ENCODE assay signal across 10 mouse cellular contexts in the genomic region with DNA sequence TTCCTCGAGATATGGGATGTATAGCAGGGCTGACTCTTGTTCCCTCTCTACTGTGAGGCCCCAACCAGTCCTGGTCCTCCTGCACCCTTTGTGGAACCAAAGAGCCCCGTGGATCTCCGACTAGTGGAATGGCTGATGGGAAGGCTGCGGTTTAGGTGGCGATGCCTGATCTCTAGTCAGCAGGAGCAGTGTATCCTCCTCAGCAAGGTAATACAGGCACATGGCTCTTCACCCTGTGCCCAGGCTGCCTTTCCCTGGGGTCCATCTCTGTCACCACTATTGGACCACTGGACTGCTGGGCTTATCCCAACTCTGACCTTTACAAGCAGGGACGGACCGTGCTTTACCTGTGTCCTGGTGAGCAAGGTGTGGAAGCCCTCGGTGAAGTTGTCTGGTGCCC. TPM values are rescaled to one million over a fixed set of nuclear protein-coding genes. Genes with fewer than 3 reads are reported as not detected.
A peak's percentile ranks its signal among the peaks of the same experiment; 100 is the strongest.
DNase-seq lines count a peak whose midpoint lies in the region; ATAC-seq and TF ChIP-seq lines count a peak whose summit lies in the region.
"Had no signal": no experiment of that assay in that cellular context is flagged by ENCODE, and none has a peak within 500 bp of the region (broad histone marks: within the 10 kb centered on the region; RNA-seq: fewer than 3 reads in every experiment).

No protein-coding gene starts in this region.

- H3K4me3 ChIP-seq in heart, embryonic 11.5 days (ENCODE audit: low read depth, low read length) = no peak overlapping the region
- no peak overlapping the region for H3K4me3 ChIP-seq in neural tube, embryonic 11.5 days (ENCODE audit: low read depth, low read length)
- H3K4me3 ChIP-seq in intestine, postnatal 0 days (ENCODE audit: low read depth, low read length) = no peak overlapping the region
- peak overlapping the region; percentile 59; the same call in 1 of the 2 replicates for H3K4me3 ChIP-seq in neural tube, embryonic 13.5 days

- intact Hi-C loops in heart, postnatal 36 days (cut with DNase I) = loop anchor here (2.0 kb wide), 1 partner anchor 149 kb away; no protein-coding TSS in a partner anchor

- no peak for DNase-seq in heart, postnatal 36 days
- no peak for DNase-seq in neural tube, embryonic 11.5 days (ENCODE audit: low spot score)
- DNase-seq in neural tube, embryonic 10.5 days (ENCODE audit: extremely low spot score, low spot score) = no peak
- DNase-seq in natural killer cell, adult 2 months (ENCODE audit: low spot score in 2 of 2) = no peak
- DNase-seq: kidney, adult 9 months; lung, adult 18-20 months had no signal

- no peak for TF ChIP-seq CTCF in intestine, postnatal 0 days (IDR thresholded peaks at IDR 0.05; ENCODE audit: low read depth)

- H3K9me3 ChIP-seq in heart, embryonic 11.5 days (replicated peaks; ENCODE audit: control insufficient read depth, low read length) = no peaks in the 10 kb centered on the region
- H3K9me3 ChIP-seq in neural tube, embryonic 11.5 days (ENCODE audit: control insufficient read depth, low read length) = no peaks in the 10 kb centered on the region
- no peaks in the 10 kb centered on the region for H3K9me3 ChIP-seq in intestine, postnatal 0 days (ENCODE audit: control insufficient read depth)
- H3K9me3 ChIP-seq in neural tube, embryonic 13.5 days = no peaks in the 10 kb centered on the region

- no peak overlapping the region for H3K27ac ChIP-seq in heart, embryonic 11.5 days (ENCODE audit: low read depth, low read length)
- H3K27ac ChIP-seq in neural tube, embryonic 11.5 days (ENCODE audit: low read depth, low read length) = no peak overlapping the region
- no peak overlapping the region for H3K27ac ChIP-seq in intestine, postnatal 0 days (ENCODE audit: low read depth, low read length)
- H3K27ac ChIP-seq in neural tube, embryonic 13.5 days (replicated peaks) = no peak overlapping the region

- ATAC-seq in heart, embryonic 11.5 days (replicated peaks; ENCODE audit: insufficient number of reproducible peaks, low FRiP score, low TSS enrichment) = no peak
- ATAC-seq in neural tube, embryonic 11.5 days (ENCODE audit: insufficient read depth, low FRiP score, low TSS enrichment) = no peak
- ATAC-seq in intestine, postnatal 0 days = no peak
- no peak for ATAC-seq in neural tube, embryonic 13.5 days (ENCODE audit: low read depth)
- ATAC-seq in megakaryocyte progenitor cell, adult 5-6 weeks (replicated peaks; ENCODE audit: poor library complexity) = no peak

- no peaks in the 10 kb centered on the region for H3K27me3 ChIP-seq in heart, embryonic 11.5 days (ENCODE audit: control insufficient read depth, insufficient read depth, low read length)
- H3K27me3 ChIP-seq in neural tube, embryonic 11.5 days (ENCODE audit: control insufficient read depth, insufficient read depth, low read length) = peaks cover 6% of the 10 kb centered on the region; the same call in 1 of the 2 replicates
- no peaks in the 10 kb centered on the region for H3K27me3 ChIP-seq in intestine, postnatal 0 days (replicated peaks; ENCODE audit: control insufficient read depth, insufficient read depth, low read length)
- peaks cover 9% of the 10 kb centered on the region for H3K27me3 ChIP-seq in neural tube, embryonic 13.5 days

- no peak overlapping the region for H3K9ac ChIP-seq in heart, embryonic 11.5 days (ENCODE audit: low read depth, low read length)
- no peak overlapping the region; the same call in 1 of the 2 replicates for H3K9ac ChIP-seq in neural tube, embryonic 11.5 days (ENCODE audit: low read length)
- no peak overlapping the region for H3K9ac ChIP-seq in intestine, postnatal 0 days (ENCODE audit: low read depth, low read length)
- H3K9ac ChIP-seq in neural tube, embryonic 13.5 days = 0 out of 2 replicates have a peak overlapping the region, but pooled peaks have one; percentile 63

- H3K4me1 ChIP-seq in heart, embryonic 11.5 days (ENCODE audit: control insufficient read depth, insufficient read depth, low read length) = peaks cover 17% of the 10 kb centered on the region
- H3K4me1 ChIP-seq in neural tube, embryonic 11.5 days (ENCODE audit: control insufficient read depth, insufficient read depth, low read length) = peaks cover 9% of the 10 kb centered on the region
- peaks cover 3% of the 10 kb centered on the region for H3K4me1 ChIP-seq in intestine, postnatal 0 days (replicated peaks; ENCODE audit: control insufficient read depth, insufficient read depth, low read length)
- peaks cover 23% of the 10 kb centered on the region for H3K4me1 ChIP-seq in neural tube, embryonic 13.5 days (replicated peaks)

- peak overlapping the region; percentile 97; the same call in 1 of the 2 replicates for H3K4me2 ChIP-seq in heart, embryonic 11.5 days
- H3K4me2 ChIP-seq in neural tube, embryonic 11.5 days (ENCODE audit: low read depth) = peak overlapping the region; percentile 82
- H3K4me2 ChIP-seq in intestine, postnatal 0 days (replicated peaks; ENCODE audit: low read depth) = peak overlapping the region; percentile 88
- peak overlapping the region; percentile 88 for H3K4me2 ChIP-seq in neural tube, embryonic 13.5 days

- H3K36me3 ChIP-seq in heart, embryonic 11.5 days (ENCODE audit: control insufficient read depth, insufficient read depth, low read length) = 0 out of 2 replicates have a peak, but pooled peaks cover 4% of the 10 kb centered on the region
- peaks cover 5% of the 10 kb centered on the region; the same call in 1 of the 2 replicates for H3K36me3 ChIP-seq in neural tube, embryonic 11.5 days (ENCODE audit: control insufficient read depth, insufficient read depth, low read length)
- H3K36me3 ChIP-seq in intestine, postnatal 0 days (ENCODE audit: control insufficient read depth, insufficient read depth) = peaks cover 10% of the 10 kb centered on the region
- no peaks in the 10 kb centered on the region; the same call in 1 of the 2 replicates for H3K36me3 ChIP-seq in neural tube, embryonic 13.5 days

- 87% methylated on average over 8 of the region's 8 CpGs for WGBS in heart, embryonic 11.5 days (ENCODE audit: insufficient replicate concordance)
- WGBS in neural tube, embryonic 11.5 days = 91% methylated on average over 8 of the region's 8 CpGs
- WGBS in intestine, postnatal 0 days = 81% methylated on average over 8 of the region's 8 CpGs
- WGBS in neural tube, embryonic 13.5 days = 91% methylated on average over 8 of the region's 8 CpGs

RNA-seq across cellular contexts. Expression of a gene that starts 1.3 kb away (rescaled TPM):
- 15.8 and 16.6 TPM in 2 replicates for polyA plus RNA-seq in heart, embryonic 11.5 days (2014; fragmentation: Nextera tagmentation; extraction: Ambion mirVana)
- total RNA-seq in heart, postnatal 36 days (2021) = under 1 TPM; 0.19 to 0.49 TPM
- polyA plus RNA-seq in neural tube, embryonic 11.5 days (2014; fragmentation: Nextera tagmentation; extraction: Ambion mirVana) = 30.6 and 36.0 TPM in 2 replicates
- 5.5 and 6.8 TPM in 2 replicates for polyA plus RNA-seq in intestine, postnatal 0 days (2015; fragmentation: Nextera tagmentation; extraction: Ambion mirVana)
- 17.1 and 18.7 TPM in 2 replicates for polyA plus RNA-seq in neural tube, embryonic 13.5 days (2015; fragmentation: Nextera tagmentation; extraction: Ambion mirVana)
- total RNA-seq in megakaryocyte progenitor cell, adult 5-6 weeks (2015) = 5.2 and 5.3 TPM in 2 replicates
- 14.6 and 17.8 TPM in 2 replicates for total RNA-seq in megakaryocyte progenitor cell, adult 5-6 weeks (2017)

RNA-seq across cellular contexts. Expression of a gene that starts 11.4 kb away (rescaled TPM):
- polyA plus RNA-seq in heart, embryonic 11.5 days (2014; fragmentation: Nextera tagmentation; extraction: Ambion mirVana) = 525 and 533 TPM in 2 replicates
- 100 to 1,000 TPM; 190 to 198 TPM for total RNA-seq in heart, postnatal 36 days (2021)
- 53.3 and 58.2 TPM in 2 replicates for polyA plus RNA-seq in neural tube, embryonic 11.5 days (2014; fragmentation: Nextera tagmentation; extraction: Ambion mirVana)
- 1,918 and 1,992 TPM in 2 replicates for polyA plus RNA-seq in intestine, postnatal 0 days (2015; fragmentation: Nextera tagmentation; extraction: Ambion mirVana)
- 66.3 and 74.9 TPM in 2 replicates for polyA plus RNA-seq in neural tube, embryonic 13.5 days (2015; fragmentation: Nextera tagmentation; extraction: Ambion mirVana)
- 139 and 158 TPM in 2 replicates for total RNA-seq in megakaryocyte progenitor cell, adult 5-6 weeks (2015)
- total RNA-seq in megakaryocyte progenitor cell, adult 5-6 weeks (2017) = 126 and 150 TPM in 2 replicates

RNA-seq across cellular contexts. Expression of a gene that starts 17.5 kb away (rescaled TPM):
- 1,118 and 1,169 TPM in 2 replicates for polyA plus RNA-seq in heart, embryonic 11.5 days (2014; fragmentation: Nextera tagmentation; extraction: Ambion mirVana)
- total RNA-seq in heart, postnatal 36 days (2021) = 1,000 to 10,000 TPM; 1,482 to 1,552 TPM
- 198 and 211 TPM in 2 replicates for polyA plus RNA-seq in neural tube, embryonic 11.5 days (2014; fragmentation: Nextera tagmentation; extraction: Ambion mirVana)
- polyA plus RNA-seq in intestine, postnatal 0 days (2015; fragmentation: Nextera tagmentation; extraction: Ambion mirVana) = 90.4 and 96.8 TPM in 2 replicates
- 301 and 350 TPM in 2 replicates for polyA plus RNA-seq in neural tube, embryonic 13.5 days (2015; fragmentation: Nextera tagmentation; extraction: Ambion mirVana)
- total RNA-seq in megakaryocyte progenitor cell, adult 5-6 weeks (2015) = 0.77 and 1.1 TPM in 2 replicates
- 0.57 and 1.2 TPM in 2 replicates for total RNA-seq in megakaryocyte progenitor cell, adult 5-6 weeks (2017)

RNA-seq across cellular contexts. Expression of a gene that starts 28.2 kb away (rescaled TPM):
- polyA plus RNA-seq in heart, embryonic 11.5 days (2014; fragmentation: Nextera tagmentation; extraction: Ambion mirVana) = 1.00 and 1.5 TPM in 2 replicates
- total RNA-seq in heart, postnatal 36 days (2021) = not detected
- polyA plus RNA-seq in neural tube, embryonic 11.5 days (2014; fragmentation: Nextera tagmentation; extraction: Ambion mirVana) = 13.2 and 13.7 TPM in 2 replicates
- polyA plus RNA-seq in intestine, postnatal 0 days (2015; fragmentation: Nextera tagmentation; extraction: Ambion mirVana) = 3.4 and 3.5 TPM in 2 replicates
- 33.5 and 33.9 TPM in 2 replicates for polyA plus RNA-seq in neural tube, embryonic 13.5 days (2015; fragmentation: Nextera tagmentation; extraction: Ambion mirVana)
- 0.17 TPM in 1 of 2 replicates, not detected in the other for total RNA-seq in megakaryocyte progenitor cell, adult 5-6 weeks (2015)
- 0.12 TPM in 1 of 2 replicates, not detected in the other for total RNA-seq in megakaryocyte progenitor cell, adult 5-6 weeks (2017)

RNA-seq across cellular contexts. Expression of a gene that starts 59.4 kb away (rescaled TPM):
- polyA plus RNA-seq in heart, embryonic 11.5 days (2014; fragmentation: Nextera tagmentation; extraction: Ambion mirVana) = 12.3 and 14.7 TPM in 2 replicates
- 10 to 100 TPM; 48.7 to 56.4 TPM for total RNA-seq in heart, postnatal 36 days (2021)
- polyA plus RNA-seq in neural tube, embryonic 11.5 days (2014; fragmentation: Nextera tagmentation; extraction: Ambion mirVana) = 21.5 and 21.9 TPM in 2 replicates
- 4.9 and 5.6 TPM in 2 replicates for polyA plus RNA-seq in intestine, postnatal 0 days (2015; fragmentation: Nextera tagmentation; extraction: Ambion mirVana)
- polyA plus RNA-seq in neural tube, embryonic 13.5 days (2015; fragmentation: Nextera tagmentation; extraction: Ambion mirVana) = 14.8 and 15.1 TPM in 2 replicates
- total RNA-seq in megakaryocyte progenitor cell, adult 5-6 weeks (2015) = 61.2 and 66.3 TPM in 2 replicates
- 32.4 TPM in 2 replicates for total RNA-seq in megakaryocyte progenitor cell, adult 5-6 weeks (2017)
